Mouse (Mus musculus): Measurements from ENCODE around the gene Tra2a.

The Tra2a gene

DNA sequence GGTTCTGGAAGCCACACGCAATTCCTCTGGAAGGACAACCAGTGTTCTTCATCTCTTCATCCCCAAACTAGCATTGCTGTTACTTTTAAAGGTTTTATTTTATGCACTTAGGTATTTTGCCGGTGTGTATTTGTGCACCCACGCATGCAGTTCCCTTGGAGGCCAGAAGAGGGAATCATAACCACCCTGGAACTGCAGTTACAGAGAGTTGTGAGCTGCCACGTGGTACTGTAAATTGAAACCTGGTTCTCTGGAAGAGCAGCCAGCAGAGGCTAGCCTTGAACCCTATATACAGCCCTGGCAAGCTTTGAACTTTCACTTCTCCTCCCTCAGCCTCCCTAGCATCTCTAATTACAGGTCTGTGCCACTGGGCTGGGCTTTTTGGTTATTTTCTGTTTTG is 30.5 kb downstream of the Tra2a start:
- peak in 1 of 2 experiments; percentile 61 for DNase-seq (ENCODE audit: low spot score in 2 of 2)

DNA sequence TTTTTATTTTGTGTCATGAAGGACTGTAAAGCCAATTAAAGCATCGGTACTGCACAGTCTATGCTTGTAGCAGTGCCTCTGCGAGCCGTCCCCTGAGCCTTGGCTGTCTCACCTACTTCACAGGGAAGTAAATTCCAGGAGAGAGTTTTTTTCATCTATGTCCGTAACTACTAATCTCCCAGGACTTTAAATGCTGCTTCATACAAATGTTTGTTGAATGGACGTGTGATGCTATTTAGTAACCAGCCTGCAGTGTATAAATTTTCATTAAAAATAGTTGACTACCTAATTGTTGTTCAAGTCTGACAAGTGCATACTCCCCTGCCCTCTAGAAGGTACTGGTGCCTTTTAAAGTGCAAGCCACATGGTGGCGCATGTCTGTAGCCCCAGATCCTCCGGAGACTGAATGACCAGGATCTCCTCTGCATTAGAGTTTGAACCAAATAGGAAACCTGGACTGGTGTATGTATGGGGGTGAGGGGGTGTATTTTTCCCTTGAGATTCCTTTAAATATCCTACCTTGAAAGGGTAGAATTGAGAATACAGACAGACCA is 35.6 kb downstream of the Tra2a start:
- peak in 1 of 2 experiments; percentile 54 for DNase-seq (ENCODE audit: low spot score in 2 of 2)

DNA sequence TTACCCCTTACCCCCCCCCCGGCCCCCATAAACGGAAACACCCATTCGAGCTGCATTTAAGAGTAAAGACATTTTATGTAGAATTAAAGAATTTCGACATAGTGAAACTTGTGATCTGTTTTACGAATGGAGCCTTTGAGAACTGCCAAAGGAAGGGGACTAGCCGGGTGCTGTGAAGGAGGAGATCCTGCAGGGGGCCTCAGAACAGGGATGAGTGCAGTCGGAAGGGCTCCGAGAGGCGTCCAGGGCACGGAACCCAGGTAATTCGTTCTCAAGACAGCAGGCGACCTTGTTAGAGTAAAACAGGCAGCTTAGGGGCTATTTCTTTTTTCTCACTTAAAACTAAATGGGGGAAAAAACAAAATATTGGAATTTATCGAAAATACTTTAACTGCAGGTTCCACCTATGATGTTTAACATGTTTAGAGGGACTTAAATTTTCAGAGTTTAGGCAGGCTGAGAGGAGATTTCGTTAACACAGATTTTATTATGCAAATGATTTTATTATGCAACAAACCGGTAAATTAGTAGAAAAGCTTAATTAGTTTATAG is 36.6 kb downstream of the Tra2a start:
- DNase-seq (ENCODE audit: low spot score in 2 of 2): peak in 1 of 2 experiments; percentile 69

DNA sequence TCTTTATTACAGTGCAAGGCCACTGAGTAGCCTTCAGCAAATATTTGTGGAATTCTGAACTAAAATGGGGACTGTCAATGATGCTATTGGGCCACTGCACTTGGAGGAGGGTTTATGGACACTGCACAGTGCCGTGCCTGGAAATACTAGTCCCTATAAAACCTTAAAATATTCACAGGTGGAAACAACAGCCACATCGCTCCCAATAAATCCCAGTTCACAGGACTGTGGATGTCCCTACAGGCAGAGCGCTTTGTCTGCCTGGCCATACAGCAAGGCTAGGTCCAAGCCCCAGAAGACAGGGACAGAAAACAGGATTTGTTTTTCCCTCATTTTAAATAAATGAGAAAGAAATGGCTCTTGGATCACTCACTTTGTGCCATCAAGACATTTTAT is 38.1 kb downstream of the Tra2a start:
- DNase-seq (ENCODE audit: low spot score in 2 of 2): no peak

DNA sequence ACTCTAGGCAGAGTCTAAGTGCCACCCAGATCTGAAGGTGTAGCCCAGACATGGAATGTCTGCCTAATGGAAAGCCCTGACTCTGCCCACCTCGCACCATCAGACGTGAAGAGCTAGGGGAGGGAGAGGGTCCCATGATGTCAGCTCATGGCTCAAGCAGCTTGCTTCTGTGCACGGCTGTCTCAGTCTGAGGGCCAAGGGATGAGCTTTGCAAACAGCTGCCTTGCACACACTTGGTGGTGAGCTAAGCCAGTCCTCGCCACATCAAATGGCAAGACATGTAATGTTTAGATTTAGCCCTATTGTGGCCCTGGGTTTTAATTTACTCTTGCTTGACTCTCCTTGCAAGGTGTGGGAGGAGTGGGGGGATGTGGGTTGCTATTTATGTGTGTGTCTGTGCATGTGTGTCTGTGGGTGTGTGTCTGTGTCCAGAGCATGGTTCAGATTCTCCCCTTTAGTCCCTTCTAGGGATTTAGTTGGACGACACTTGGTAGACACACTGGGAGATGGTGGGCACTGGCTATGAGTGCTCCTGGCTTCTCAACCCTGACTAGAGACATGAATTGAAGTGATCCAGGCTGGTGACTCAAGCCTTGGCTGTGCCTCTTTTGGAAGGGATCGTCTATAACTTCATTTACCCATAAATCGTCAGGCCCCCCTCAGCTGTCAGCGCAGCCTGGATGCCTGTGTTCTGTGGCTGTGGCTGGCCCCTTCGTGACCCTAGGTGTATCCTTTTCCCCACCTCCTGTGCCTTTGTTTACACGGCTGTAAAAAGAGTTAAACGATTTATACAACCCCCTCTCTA is 38.7 kb downstream of the Tra2a start:
- no peak for DNase-seq (ENCODE audit: low spot score in 2 of 2)

DNA sequence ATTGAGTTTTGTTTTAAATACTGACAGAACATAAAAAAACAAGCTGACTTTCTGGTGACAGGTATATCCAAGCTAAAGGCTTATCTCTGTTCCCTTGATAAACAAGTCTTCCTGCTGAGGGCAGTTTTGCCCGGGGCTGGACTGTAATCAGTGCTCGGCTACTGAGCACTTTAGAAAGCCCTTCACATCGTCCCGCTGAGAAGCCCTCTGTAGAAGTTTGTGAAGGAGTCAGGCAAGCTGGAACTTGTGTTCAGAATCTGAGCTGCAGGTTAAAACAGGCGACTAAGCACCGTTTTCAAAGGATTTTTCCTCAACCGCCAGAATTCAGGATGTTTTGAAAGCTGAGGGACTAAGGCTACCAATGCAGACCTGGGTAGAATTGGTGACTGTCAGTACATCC is 41.9 kb downstream of the Tra2a start:
- no peak for DNase-seq (ENCODE audit: low spot score in 2 of 2)

DNA sequence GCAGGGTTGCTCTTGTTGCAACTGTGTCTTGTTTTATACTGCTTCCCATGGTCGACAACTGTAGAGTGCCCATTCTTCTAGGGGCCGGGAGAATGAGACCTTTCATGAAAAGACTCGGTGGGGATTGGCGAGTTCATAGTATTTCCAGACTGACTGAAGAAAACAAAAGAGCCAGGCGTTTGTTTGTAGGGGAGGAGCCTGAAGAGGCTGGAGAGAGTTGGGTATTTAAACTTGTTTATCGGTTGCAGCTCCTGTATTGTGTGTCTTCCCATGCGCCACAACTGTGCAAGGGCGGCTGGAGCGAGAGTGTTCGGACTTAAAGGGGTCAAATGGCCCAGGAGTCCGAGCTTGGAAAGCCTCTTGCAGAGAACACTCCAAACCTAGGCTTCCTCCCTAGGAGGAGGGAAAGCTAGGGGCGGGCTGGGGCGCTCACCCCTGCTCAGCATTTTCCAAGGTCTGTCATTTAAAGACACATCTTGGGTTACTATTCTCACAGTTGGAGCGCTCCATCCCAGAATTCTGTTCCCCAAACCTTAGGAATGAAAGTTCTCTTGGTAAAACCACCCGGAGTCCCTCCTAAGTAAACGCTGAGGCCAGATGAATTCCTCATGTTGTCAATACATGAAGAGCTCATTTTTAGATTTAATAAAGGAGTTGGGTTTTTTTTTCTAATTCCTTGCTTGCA is 43.8 kb downstream of the Tra2a start:
- DNase-seq (ENCODE audit: low spot score in 2 of 2): no peak

DNA sequence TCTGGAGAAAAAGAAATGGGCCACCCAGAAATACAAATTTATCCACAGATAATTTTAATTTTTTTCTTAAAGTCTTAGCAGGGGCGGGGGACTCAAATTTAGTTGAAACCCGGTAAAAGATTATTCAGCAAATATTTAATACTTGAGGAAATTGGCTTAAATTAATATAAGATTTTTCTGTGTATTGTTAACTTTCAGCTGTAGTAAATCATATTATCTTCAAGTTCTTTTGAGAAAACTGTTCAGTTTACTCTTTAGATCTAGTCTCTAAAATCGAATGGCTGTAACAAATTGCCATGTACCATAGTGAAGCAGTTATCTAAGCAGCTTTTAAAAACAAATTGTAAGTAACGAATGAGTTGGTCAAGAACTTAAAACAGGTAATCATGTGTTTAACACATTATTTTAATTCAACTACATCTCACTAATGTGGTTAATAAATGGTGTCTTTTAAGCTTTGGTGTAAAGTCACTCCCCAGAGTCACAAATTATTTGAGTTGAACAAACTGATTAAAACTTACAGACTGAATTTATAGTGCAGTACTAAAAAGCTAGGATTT is 44.8 kb downstream of the Tra2a start:
- DNase-seq (ENCODE audit: low spot score in 2 of 2): no peak

DNA sequence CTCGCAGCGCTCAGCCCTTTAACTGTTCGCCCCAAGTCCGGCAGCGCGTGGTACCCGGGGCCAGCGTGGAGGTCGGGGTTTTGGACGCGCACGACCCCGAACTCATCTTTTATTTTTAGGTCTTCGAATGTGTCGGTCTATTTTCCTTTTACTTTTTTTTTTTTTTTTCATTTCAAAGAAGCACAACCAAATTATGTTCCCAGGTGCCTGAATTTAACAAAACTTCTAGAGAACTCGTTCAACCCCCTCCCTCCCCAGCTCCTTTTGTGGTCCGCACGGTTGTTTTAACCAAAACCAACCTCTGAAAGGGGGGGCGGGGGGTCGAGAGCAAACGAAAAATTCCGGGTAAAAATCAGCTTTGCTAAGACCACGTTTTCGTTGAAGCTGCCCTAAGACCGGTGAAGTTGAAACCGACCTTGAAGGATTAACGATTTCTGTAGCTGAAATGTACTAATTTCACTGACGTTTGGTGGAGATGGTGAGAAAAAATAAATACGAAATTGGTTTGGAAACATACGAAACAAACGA is 45.5 kb downstream of the Tra2a start:
- DNase-seq (ENCODE audit: low spot score in 2 of 2): no peak

DNA sequence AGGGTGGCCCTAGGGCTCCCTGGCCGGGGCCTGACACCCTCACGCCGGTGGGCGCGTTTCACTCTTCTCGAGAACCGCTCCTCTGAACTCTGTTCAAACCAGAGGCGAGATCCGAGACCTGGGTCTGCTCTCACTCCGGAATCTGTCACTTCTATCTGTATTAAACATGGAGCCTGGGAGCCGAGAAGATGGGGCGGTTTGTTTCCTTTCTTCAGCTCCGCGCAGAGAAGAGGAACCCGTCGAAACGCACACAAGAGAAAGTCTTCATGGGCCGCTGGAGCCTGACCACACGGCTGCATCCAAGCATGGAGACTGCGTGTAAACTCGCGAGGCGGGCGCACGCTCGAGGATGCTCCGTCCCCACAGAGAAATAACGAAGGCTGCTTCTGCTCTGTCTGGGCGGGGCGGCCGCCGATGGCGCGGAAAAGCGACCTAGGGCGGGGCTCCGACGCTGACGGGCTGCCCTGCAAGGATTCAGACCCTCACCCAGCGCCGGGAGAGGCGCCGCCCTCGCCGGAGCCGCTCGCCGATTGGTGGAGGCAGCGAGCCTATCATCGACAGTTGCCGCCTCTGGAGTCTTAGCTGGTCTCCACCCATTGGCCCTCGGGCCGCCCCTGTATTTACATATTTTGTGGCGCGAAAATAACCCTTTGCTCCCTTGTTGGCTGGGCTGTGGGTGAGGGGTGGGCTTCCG is 46.1 kb downstream of the Tra2a start:
- DNase-seq (ENCODE audit: low spot score in 2 of 2): peak; percentile 90 to 95

DNA sequence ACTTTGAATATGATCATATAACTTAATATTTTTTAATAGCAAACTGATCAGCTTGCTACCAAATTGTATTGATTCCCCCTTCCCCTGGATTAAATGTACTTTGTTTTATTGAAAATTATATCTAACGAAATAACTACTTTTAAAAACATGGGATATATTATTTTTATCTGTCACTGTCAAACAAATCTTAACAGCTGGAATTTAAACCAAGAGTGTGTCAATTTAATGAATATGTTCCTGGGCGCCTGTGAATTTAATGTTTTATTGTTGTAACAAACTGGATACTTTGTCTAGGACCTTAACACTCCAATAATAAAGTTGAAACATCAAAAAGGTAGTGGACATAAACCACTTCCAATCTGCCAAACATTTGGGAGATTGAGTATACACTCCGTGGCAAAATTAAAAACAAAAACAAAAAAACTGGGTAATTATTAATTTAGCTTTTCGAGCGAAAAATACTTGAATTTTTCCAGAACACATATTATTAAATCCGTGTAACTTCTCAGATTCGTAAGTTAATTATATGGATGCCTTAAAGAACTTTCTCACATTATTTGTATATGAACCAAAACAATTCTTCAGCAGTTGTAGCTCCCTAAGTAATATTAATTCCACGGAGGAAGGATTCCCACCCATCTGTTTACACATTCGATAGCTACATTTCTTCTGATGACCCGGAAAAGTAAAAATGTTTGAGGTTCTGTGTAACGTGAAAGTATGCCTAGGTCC is 46.9 kb downstream of the Tra2a start:
- DNase-seq (ENCODE audit: low spot score in 2 of 2): no peak

DNA sequence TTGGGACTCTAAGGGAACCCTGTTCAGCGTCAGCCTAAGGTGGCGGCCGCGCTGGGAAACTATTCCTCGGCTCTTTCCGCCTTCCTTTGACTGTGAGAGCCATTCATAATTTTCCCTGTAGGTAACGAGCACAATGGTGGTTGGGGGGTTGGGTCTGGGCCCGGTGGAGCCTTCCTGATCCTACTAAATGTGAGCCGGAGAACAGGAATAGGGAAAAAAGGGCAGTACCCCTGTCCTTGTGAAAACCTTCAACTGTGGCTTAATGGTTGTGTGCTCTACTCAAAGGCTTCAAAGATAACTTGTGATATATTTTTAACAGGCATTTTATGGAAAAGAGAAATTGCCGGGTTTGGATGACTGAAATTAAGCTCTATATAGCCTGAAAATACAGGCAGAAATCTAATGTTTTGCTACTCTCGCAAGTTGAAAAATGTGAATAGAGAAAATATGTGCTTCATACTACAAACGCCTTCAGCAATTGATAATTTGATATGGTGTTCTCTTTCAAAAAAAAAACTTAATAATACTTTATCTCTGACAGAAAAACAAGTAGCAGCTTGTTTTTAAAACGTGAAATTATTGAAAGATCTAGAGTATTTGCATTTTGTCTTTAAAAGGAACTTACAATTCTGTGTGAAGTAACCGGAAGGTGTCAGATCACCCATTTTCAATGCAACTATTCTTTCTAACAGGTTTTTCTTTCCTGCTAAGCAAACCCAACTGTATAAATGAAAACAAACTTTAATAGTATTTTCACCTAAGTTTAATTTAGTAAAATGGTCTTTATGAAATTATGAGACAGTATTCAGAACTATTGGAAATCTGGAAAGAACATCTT is 47.9 kb downstream of the Tra2a start:
- peak in 1 of 2 experiments; percentile 54 for DNase-seq (ENCODE audit: low spot score in 2 of 2)

DNA sequence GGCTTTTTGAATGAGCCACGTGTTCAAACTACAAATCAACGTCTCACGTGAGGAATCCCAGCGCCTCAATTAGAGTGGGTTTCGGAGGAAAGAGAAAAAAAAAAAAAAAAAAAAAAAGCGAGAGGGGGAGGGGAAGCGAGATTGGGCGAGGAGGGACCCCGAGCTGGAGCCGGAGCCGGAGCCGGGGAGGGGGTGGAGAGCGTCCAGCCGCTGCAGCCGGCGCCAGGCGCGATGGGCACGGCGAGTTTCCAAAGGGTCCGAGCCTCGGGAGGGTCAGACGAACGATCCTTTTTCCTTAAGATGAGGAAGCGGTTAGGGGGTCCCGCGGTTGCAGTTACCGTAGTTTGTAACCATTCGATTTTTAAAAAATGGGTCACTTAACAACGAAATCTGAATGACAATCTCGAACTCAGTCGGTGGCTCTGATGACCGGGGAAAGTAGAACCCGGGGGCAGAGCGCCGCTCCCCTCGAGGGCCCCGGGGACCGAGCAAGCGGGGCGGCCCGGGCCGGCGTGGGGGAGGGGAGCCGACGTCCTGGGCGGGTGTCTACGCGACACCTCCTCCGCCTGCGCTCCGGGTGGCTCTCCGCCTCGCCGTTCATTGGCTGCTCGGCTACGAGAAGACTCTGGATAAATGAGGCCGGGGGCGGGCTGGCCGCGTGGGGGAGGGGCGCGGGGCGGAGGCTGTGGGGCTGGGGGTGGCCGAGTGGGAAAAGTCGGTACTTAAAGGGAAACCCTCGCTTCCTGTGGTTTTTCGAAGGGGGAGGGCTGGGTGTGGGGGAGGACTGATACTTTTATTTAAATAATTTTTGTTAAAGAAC is 48.7 kb downstream of the Tra2a start, which contains the start of gene Igf2bp3:
Gene Igf2bp3 (minus strand): TSS at position 30 of the 820 bp plus-strand sequence.
- DNase-seq (ENCODE audit: low spot score in 2 of 2): peak; percentile 77 to 90

DNA sequence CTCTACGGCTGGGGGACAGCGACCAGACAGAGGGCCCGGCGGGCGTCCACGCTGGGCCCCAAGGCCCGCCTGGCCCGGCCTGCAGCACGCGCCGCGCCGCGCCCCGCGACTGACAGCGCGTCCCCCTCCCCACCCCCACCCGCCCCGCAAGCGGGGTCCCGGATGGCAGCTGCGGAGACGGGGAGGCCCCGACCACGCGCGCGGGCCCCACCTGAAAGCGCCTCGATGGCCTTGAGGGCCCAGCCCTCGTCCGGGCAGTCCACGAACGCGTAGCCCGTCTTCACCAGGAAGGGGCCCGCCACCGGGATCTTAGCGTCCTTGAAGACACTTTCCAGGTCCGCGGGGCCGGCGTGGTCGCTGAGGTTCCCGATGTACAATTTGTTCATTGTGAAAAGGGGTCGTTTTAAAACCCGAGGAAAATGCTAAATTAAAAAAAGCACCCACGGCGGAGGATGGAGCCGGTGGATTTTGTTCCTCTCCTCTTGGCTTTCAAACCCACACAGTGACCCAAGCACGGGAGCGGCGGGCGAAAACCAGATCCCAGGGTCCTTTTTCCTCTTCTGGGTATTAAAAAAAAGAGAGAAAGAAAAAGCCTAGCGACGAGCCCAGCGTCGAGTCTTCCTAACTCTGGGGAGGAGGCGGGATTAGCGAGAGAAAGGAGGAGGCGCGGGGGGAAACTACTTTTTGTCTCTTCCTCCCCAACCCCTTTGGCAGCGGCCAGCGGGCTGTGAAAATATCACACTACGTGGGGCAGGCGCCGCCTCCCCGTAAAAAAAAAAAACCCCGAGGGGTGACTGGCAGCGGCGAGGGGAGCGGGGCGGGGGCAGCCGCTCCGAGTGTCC is 49.5 kb downstream of the Tra2a start:
- peak; percentile 43 to 72 for DNase-seq (ENCODE audit: low spot score in 2 of 2)

DNA sequence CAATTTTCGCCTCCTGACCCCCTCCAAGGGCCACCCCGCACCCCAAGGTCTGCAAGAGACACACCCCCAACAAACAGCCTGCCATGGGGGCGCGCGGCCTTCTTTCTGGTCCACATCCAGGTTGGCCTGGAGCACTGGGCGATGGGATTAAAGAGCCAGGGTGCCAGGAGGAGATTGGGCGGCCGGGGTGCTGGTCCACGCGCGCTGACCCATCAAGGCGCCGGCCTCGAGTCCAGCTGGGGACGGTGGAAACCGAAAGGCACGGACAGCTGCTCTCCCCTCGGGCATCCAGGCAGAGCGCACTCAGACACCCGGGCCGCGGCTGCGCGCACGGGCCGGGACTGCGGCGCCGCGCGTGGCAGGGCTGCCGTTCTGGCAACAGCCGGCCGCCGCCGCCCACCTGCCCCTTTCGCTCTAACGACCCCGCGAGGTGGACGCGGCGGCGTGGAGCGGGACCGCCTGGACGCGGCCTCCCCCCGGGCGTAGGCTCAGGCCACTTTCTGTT is 50.2 kb downstream of the Tra2a start:
- DNase-seq (ENCODE audit: low spot score in 2 of 2): peak; percentile 54 to 58

DNA sequence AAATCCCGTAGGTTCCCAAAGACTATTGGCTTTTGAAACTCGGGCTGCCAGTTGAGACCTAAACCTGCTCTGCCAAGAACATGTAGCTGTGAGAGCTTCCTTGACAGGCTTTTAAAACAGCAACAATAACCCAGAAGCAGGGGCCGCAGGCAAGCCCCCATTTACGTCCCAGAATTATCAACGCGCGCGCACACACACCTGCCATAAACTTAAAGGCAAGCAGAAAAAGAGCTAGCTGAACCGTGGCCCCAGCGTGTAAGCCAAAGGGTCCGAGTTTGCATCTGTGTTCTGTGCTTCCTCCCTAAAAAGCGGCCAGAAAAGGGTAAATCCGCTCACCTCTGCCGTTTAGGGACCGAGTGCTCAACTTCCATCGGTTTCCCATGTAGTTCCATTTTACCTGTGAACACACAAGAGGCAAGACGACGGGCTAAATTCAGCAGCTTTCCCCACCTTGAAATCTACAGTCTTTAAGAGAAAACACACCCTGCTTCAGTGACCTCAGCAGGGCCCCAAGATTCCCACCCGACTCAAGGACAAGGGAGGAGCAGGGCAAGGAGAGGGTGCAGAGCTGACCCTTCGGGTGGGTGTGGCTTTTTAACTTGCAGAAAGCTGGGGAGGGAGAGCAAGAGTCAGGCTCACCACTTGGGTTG is 50.8 kb downstream of the Tra2a start:
- DNase-seq (ENCODE audit: low spot score in 2 of 2): peak in 1 of 2 experiments; percentile 23

DNA sequence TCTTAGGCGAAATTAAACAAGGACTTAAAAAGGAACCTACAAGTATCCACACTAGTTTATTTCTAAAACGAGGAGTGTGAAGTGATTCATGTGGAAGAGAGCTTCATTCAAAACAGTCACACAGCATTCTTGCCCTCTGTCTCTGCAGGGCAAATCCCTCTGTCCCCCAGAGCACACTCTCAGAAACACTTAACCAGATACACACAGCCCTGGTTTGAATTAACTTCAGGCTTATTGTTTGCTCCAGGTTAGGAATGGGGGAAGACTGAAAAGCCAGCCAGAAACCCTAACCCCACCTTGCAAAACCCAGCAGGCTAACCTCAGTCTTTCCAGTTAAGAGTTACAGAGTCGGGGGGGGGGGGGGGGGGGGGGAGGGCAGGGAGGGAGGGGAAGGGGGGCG is 51.7 kb downstream of the Tra2a start:
- DNase-seq (ENCODE audit: low spot score in 2 of 2): no peak

All from spleen, postnatal 10 days (tissue).